Mouse (Mus musculus): ENCODE data around the gene Chl1.

DNA sequence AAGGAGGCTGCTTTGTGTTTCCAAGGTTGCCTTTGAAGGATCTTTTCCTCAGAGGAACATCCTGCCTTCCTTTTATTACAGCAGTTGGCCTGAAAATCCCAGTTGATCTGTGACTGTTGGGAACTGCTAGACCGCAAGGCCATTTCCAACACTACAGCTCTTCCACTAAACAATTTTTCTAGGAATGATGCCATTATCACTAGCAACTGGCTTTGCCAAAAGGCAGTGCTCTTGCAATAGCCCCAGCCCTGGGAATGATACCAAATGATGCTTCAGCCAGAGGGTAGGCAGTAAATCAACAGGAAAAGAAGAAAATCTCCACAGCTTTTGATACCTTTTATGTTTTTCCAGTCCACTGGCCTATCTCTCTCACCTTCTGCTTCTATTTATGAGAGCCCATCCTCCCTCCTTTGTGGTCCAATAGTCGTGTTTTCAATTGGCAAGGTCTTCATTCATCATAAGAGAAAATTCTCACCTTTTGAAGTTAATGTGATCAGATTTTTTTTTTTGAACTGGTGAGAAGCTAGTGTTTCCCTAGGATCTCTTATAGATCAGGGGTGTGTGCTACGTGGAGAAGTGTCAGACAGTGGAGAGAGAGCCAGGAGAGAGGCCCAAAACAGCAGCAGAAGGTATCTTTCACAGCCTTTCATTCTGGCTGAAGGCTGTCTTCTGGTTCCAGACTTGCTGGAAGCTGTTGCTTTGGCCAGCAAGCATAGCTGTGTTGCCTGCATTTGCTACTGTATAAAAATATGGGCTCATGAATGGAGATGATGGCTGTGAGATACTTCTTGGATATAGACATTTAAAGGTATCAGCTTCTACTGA lies 2.4 kb upstream of the Chl1 start:
- no peak for TF ChIP-seq CTCF (IDR thresholded peaks at IDR 0.05; ENCODE audit: low read depth, low read length)
- no peak for TF ChIP-seq POLR2A (IDR thresholded peaks at IDR 0.05; ENCODE audit: borderline replicate concordance, low read depth, low read length)
